Comparison of ENCODE assay signal across 8 mouse cellular contexts in genomic region chr14:75015856-75016714, GRCm38 (mm10). TPM values are rescaled to one million over a fixed set of nuclear protein-coding genes. Genes with fewer than 3 reads are reported as not detected.
DNase-seq lines count a peak whose midpoint lies in the region; ATAC-seq and TF ChIP-seq lines count a peak whose summit lies in the region.

Gene Rubcnl, plus strand, starts transcription at chr14:75016027.

- no peak for ATAC-seq in G1E (ENCODE audit: extremely low read depth, insufficient number of reproducible peaks, low FRiP score, poor library complexity, severe bottlenecking)
- peak; percentile 60 for ATAC-seq in forebrain, embryonic 15.5 days (replicated peaks)
- peak; percentile 69; the same call in 1 of the 2 replicates for ATAC-seq in lung, embryonic 15.5 days (ENCODE audit: borderline replicate concordance, extremely low read depth, low FRiP score, low TSS enrichment)

- H3K9me3 ChIP-seq in G1E (replicated peaks): no peaks in the 10 kb centered on the region
- H3K9me3 ChIP-seq in forebrain, embryonic 15.5 days: no peaks in the 10 kb centered on the region
- no peaks in the 10 kb centered on the region for H3K9me3 ChIP-seq in lung, embryonic 15.5 days

- no peaks in the 10 kb centered on the region; the same call in 1 of the 2 replicates for H3K27me3 ChIP-seq in G1E (ENCODE audit: insufficient read depth, low read length)
- H3K27me3 ChIP-seq in forebrain, embryonic 15.5 days: no peaks in the 10 kb centered on the region
- 0 out of 2 replicates have a peak, but pooled peaks cover 4% of the 10 kb centered on the region for H3K27me3 ChIP-seq in lung, embryonic 15.5 days
- H3K27me3 ChIP-seq in thymus, adult 2 months (ENCODE audit: control insufficient read depth, insufficient read depth, low read length): peaks cover 5% of the 10 kb centered on the region; the same call in 1 of the 2 replicates

- DNase-seq in G1E (ENCODE audit: low spot score): peak; percentile 8
- DNase-seq in cerebellum, adult 11-12 months: peak; percentile 29
- DNase-seq in heart, postnatal 36 days: peak; percentile 77 to 78
- peak; percentile 42 to 78 for DNase-seq in layer of hippocampus, adult 18-20 months (ENCODE audit: low spot score in 2 of 2)
- peak; percentile 50 for DNase-seq in ovary, adult 18-20 months (ENCODE audit: low spot score)
- DNase-seq in thymus, adult 2 months: peak; percentile 75

- 0 out of 2 replicates have a peak, but pooled peaks have one; percentile 34 for TF ChIP-seq POLR2A in thymus, adult 2 months (IDR thresholded peaks at IDR 0.05; ENCODE audit: control insufficient read depth, extremely low read depth, insufficient read depth, low read length, poor library complexity)

- H3K27ac ChIP-seq in forebrain, embryonic 15.5 days (replicated peaks): no peak within 1 kb of the TSS
- H3K27ac ChIP-seq in lung, embryonic 15.5 days: no peak within 1 kb of the TSS
- H3K27ac ChIP-seq in thymus, adult 2 months (ENCODE audit: control insufficient read depth, insufficient read depth, low read length): no peak within 1 kb of the TSS

- no peaks in the 10 kb centered on the region for H3K36me3 ChIP-seq in G1E (replicated peaks)
- no peaks in the 10 kb centered on the region for H3K36me3 ChIP-seq in forebrain, embryonic 15.5 days
- H3K36me3 ChIP-seq in lung, embryonic 15.5 days: no peaks in the 10 kb centered on the region
- H3K36me3 ChIP-seq in thymus, adult 2 months (ENCODE audit: control insufficient read depth, insufficient read depth, low read length): no peaks in the 10 kb centered on the region

- 2% methylated on average over 49 of the region's 49 CpGs for WGBS in forebrain, embryonic 15.5 days
- under 1% methylated on average over 49 of the region's 49 CpGs for WGBS in lung, embryonic 15.5 days
- WGBS in thymus, adult 2 months: under 1% methylated on average over 49 of the region's 49 CpGs

- peak within 1 kb of the TSS; percentile 35; the same call in 1 of the 2 replicates for H3K9ac ChIP-seq in forebrain, embryonic 15.5 days (replicated peaks)
- H3K9ac ChIP-seq in lung, embryonic 15.5 days: peak within 1 kb of the TSS; percentile 45

- H3K4me2 ChIP-seq in forebrain, embryonic 15.5 days (replicated peaks): peak within 1 kb of the TSS; percentile 81
- H3K4me2 ChIP-seq in lung, embryonic 15.5 days: peak within 1 kb of the TSS; percentile 93

- no peak within 1 kb of the TSS for H3K4me3 ChIP-seq in G1E (ENCODE audit: low read depth, low read length)
- H3K4me3 ChIP-seq in forebrain, embryonic 15.5 days: peak within 1 kb of the TSS; percentile 41
- H3K4me3 ChIP-seq in lung, embryonic 15.5 days: peak within 1 kb of the TSS; percentile 54
- H3K4me3 ChIP-seq in thymus, adult 2 months (ENCODE audit: control insufficient read depth, insufficient read depth, low read length): peak within 1 kb of the TSS; percentile 66

- intact Hi-C loops in heart, postnatal 36 days (cut with DNase I): no loop called here

- peak; percentile 32; the same call in 1 of the 2 replicates for TF ChIP-seq CTCF in G1E (IDR thresholded peaks at IDR 0.05; ENCODE audit: low read depth, low read length)
- peak; percentile 72; the same call in 1 of the 2 replicates for TF ChIP-seq CTCF in thymus, adult 2 months (IDR thresholded peaks at IDR 0.05; ENCODE audit: borderline replicate concordance, control insufficient read depth, extremely low read depth, insufficient read depth, low read length, poor library complexity)

- no peaks in the 10 kb centered on the region; the same call in 1 of the 2 replicates for H3K4me1 ChIP-seq in G1E (ENCODE audit: insufficient read depth, low read depth, low read length)
- H3K4me1 ChIP-seq in forebrain, embryonic 15.5 days: peaks cover 7% of the 10 kb centered on the region
- H3K4me1 ChIP-seq in lung, embryonic 15.5 days: no peaks in the 10 kb centered on the region
- peaks cover 9% of the 10 kb centered on the region for H3K4me1 ChIP-seq in thymus, adult 2 months (replicated peaks; ENCODE audit: control insufficient read depth, insufficient read depth, low read length)

RNA-seq across cellular contexts. Expression of gene Rubcnl, which starts in this region (rescaled TPM):
- not detected in 2 replicates for total RNA-seq in G1E (2014; fragmentation: Nextera tagmentation)
- total RNA-seq in G1E (2017): 0.05 TPM in 1 of 2 replicates, not detected in the other
- polyA plus RNA-seq in G1E (2012): not detected in 2 replicates
- 0.28 and 0.42 TPM in 2 replicates for polyA plus RNA-seq in forebrain, embryonic 15.5 days (2015; fragmentation: Nextera tagmentation; extraction: Ambion mirVana)
- total RNA-seq in heart, postnatal 36 days (2021): under 1 TPM; 0.78 to 0.95 TPM
- 1 to 10 TPM in 1 of 2 experiments, under 1 TPM in 1; 0.81 to 1.1 TPM for total RNA-seq in layer of hippocampus, adult 18-20 months (2021)
- 0.37 and 0.42 TPM in 2 replicates for polyA plus RNA-seq in lung, embryonic 15.5 days (2015; fragmentation: Nextera tagmentation; extraction: Ambion mirVana)
- polyA plus RNA-seq in thymus, adult 2 months (2012; rRNA removed): 2.7 and 2.9 TPM in 2 replicates

Comparison
In these comparisons a context has a peak if more than half of its experiments do, and no peak if none do; other contexts are left out.
1. Peak in DNase-seq in G1E; RNA of the gene not detected or under 1 TPM.
2. Peak in ATAC-seq, H3K4me3 ChIP-seq, H3K9ac ChIP-seq and H3K4me2 ChIP-seq in forebrain, embryonic 15.5 days; RNA of the gene not detected or under 1 TPM.
3. Peak in DNase-seq in heart, postnatal 36 days; RNA of the gene not detected or under 1 TPM.
4. Peak in ATAC-seq, H3K4me3 ChIP-seq, H3K9ac ChIP-seq and H3K4me2 ChIP-seq in lung, embryonic 15.5 days; RNA of the gene not detected or under 1 TPM.
5. DNase-seq: peak in every context shown above with its lines; median percentile 78 in heart, postnatal 36 days; 75 in thymus, adult 2 months; 60 in layer of hippocampus, adult 18-20 months; 50 in ovary, adult 18-20 months; 29 in cerebellum, adult 11-12 months; 8 in G1E.